Mouse (Mus musculus) left cerebral cortex, postnatal 36 days (tissue): Measurements from ENCODE around the gene Bricd5. TPM values are rescaled to one million over a fixed set of nuclear protein-coding genes. Genes with fewer than 3 reads are reported as not detected.

ENCODE experiments used
- DNase-seq, 2 experiments: peaks; one replicate each; pipeline ENCODE4 v3.0.0; 2021 to 2022; ENCODE audit warnings: low spot score in 2 of 2, mixed read lengths in 1 of 2
- intact Hi-C: fragments of 180-260 bp; cut with DNase I; formaldehyde crosslinking; loops from one replicate; pipeline ENCODE4 v1.15.1; 2025
- total RNA-seq, 2 experiments: library from RNA; stranded (reverse); gene quantifications; 2 replicates each; pipeline ENCODE4 v1.2.3; 2021

Bricd5 gene
- total RNA-seq, 2 experiments from 2014 or later: 0.86 to 1.1 TPM

- intact Hi-C loops: no loop called here
- no peak for DNase-seq
Measured at GRCm38 (mm10) chr17:24507806-24508460, 34.2 kb downstream of the Bricd5 start.

DNA sequence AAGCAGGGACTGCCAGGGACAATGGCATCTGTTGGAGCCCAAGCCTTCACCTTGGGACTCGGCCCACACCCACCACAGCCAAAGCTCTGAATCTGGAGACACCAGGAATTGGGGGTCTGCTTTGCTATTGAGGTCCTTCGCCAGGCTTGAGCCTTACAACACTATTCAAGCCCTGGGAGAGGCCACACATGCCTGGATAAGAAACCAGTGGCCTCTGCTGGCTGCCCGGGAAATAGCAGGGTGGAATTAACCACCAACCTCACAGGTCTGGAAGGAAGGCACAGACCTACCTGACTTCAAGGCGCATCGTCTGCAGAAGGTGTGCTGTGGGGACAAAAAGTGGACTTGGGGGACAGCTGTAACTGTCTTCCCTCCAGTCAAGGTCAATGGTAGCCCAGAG is 39.9 kb downstream of the Bricd5 start:
- intact Hi-C loops: loop anchor here (5.0 kb wide), 1 partner anchor 36 kb away; the partner anchor contains the start of gene Mlst8
- DNase-seq: peak; percentile 63 to 66

- no peak for DNase-seq
- intact Hi-C loops: loop anchor here (5.0 kb wide), 1 partner anchor 37 kb away; the partner anchor contains the start of gene Mlst8
Measured at GRCm38 (mm10) chr17:24514270-24515257, 40.9 kb downstream of the Bricd5 start.

DNA sequence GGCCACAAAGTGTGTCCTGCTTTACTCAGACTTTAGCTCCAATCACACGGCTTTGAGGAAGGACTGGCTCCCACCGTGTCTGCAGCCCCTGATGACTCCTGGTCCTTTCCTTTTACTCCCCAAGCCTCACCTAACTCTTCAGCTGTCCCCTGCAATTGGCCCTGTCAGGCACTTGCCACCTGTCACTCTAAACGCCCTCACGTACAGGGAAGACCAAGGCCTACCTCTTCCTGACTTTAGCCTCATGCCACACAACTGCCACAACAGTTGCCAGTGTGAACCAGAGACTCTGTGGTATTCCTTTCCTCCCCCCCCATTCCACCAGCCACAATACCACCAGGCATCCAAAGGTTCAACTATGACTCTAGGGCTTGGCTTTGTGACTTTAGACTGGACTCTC is 46.8 kb downstream of the Bricd5 start:
- intact Hi-C loops: no loop called here
- DNase-seq: no peak

- DNase-seq: no peak
- intact Hi-C loops: no loop called here
Measured at GRCm38 (mm10) chr17:24524734-24525133, 51.0 kb downstream of the Bricd5 start.

Other genes with a start within 250 kb of the Bricd5 start
- 1 to 10 TPM; 4.9 to 5.4 TPM for gene Ccnf, start 222.4 kb upstream of the Bricd5 start, total RNA-seq
- 1 to 10 TPM in 1 of 2 experiments, under 1 TPM in 1; 0.72 to 1.1 TPM for gene Abca17, start 122.8 kb upstream of the Bricd5 start, total RNA-seq
- gene Abca3, start 121.9 kb upstream of the Bricd5 start, total RNA-seq: 10 to 100 TPM; 79.2 to 79.9 TPM
- 100 to 1,000 TPM; 125 to 132 TPM for gene Rnps1, start 59.3 kb upstream of the Bricd5 start, total RNA-seq
- 10 to 100 TPM; 26.7 to 30.3 TPM for gene Eci1, start 47.2 kb upstream of the Bricd5 start, total RNA-seq
- gene Dnase1l2, start 30.8 kb upstream of the Bricd5 start, total RNA-seq: 1 to 10 TPM; 3.2 to 7.2 TPM
- gene E4f1, start 3.6 kb upstream of the Bricd5 start, total RNA-seq: 10 to 100 TPM; 26.2 to 40.9 TPM
- gene Pgp, start 3.5 kb upstream of the Bricd5 start, total RNA-seq: 10 to 100 TPM; 60.4 to 75.1 TPM
- 10 to 100 TPM; 35.1 to 35.8 TPM for gene Mlst8, start 5.2 kb downstream of the Bricd5 start, total RNA-seq
- gene Caskin1, start 14.7 kb downstream of the Bricd5 start, total RNA-seq: 100 to 1,000 TPM; 110 to 140 TPM
- gene Traf7, start 54.1 kb downstream of the Bricd5 start, total RNA-seq: 10 to 100 TPM; 69.6 to 95.6 TPM
- 10 to 100 TPM; 51.0 to 51.3 TPM for gene Rab26, start 60.3 kb downstream of the Bricd5 start, total RNA-seq
- gene Pkd1, start 76.0 kb downstream of the Bricd5 start, total RNA-seq: 10 to 100 TPM; 62.7 to 85.4 TPM
- gene Tsc2, start 158.7 kb downstream of the Bricd5 start, total RNA-seq: 100 to 1,000 TPM; 116 to 157 TPM
- gene Nthl1, start 158.8 kb downstream of the Bricd5 start, total RNA-seq: 1 to 10 TPM; 4.2 to 6.6 TPM
- 10 to 100 TPM; 51.0 to 51.2 TPM for gene Slc9a3r2, start 176.4 kb downstream of the Bricd5 start, total RNA-seq
- 1 to 10 TPM; 1.1 to 1.3 TPM for gene Npw, start 184.6 kb downstream of the Bricd5 start, total RNA-seq
- 10 to 100 TPM; 30.5 to 45.1 TPM for gene Zfp598, start 195.8 kb downstream of the Bricd5 start, total RNA-seq
- 100 to 1,000 TPM; 179 to 200 TPM for gene Syngr3, start 216.1 kb downstream of the Bricd5 start, total RNA-seq
- 10 to 100 TPM; 18.2 TPM for gene Gfer, start 222.3 kb downstream of the Bricd5 start, total RNA-seq
- gene Noxo1, start 222.3 kb downstream of the Bricd5 start, total RNA-seq: 1 to 10 TPM; 2.1 to 2.9 TPM
- 10 to 100 TPM; 26.9 to 29.6 TPM for gene Tbl3, start 233.8 kb downstream of the Bricd5 start, total RNA-seq
- gene Rnf151, start 244.2 kb downstream of the Bricd5 start, total RNA-seq: not detected
- gene Rps2, start 244.2 kb downstream of the Bricd5 start, total RNA-seq: 100 to 1,000 TPM; 291 to 312 TPM